In the genomic region with DNA sequence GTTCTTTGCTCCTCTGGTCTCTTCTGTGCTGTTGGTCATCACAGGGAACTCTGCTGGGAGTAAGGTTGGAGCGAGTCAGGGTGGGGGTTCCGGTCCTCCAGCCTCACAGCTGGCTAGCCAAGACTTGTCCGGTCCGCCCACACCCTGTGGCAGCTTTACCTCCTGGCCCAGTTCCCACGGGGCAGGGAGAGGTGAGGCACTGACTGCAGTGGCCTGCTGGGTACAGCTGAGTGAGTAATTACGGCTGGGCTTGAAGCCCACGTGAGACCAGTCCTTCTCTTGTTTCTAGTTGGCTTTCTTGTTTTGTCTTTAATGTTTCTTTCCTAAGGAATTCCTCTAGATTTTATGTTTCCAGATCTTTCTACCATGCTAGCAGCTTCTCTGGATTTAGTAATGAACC, we compare ENCODE assay signal across 7 mouse cellular contexts. TPM values are rescaled to one million over a fixed set of nuclear protein-coding genes. Genes with fewer than 3 reads are reported as not detected.
A peak's percentile ranks its signal among the peaks of the same experiment; 100 is the strongest.
DNase-seq lines count a peak whose midpoint lies in the region; ATAC-seq and TF ChIP-seq lines count a peak whose summit lies in the region.

No protein-coding gene starts in this region.

- peaks cover 26% of the 10 kb centered on the region for H3K4me1 ChIP-seq in E14TG2a.4 (replicated peaks; ENCODE audit: low read depth, low read length)
- H3K4me1 ChIP-seq in forebrain, postnatal 0 days (ENCODE audit: insufficient read depth): peaks cover 5% of the 10 kb centered on the region
- H3K4me1 ChIP-seq in hindbrain, embryonic 16.5 days (ENCODE audit: control insufficient read depth, insufficient read depth, low read depth, low read length): peaks cover 17% of the 10 kb centered on the region

- no peak; the same call in 1 of the 2 replicates for ATAC-seq in forebrain, postnatal 0 days
- peak; percentile 70 for ATAC-seq in hindbrain, embryonic 16.5 days

- no peaks in the 10 kb centered on the region for H3K27me3 ChIP-seq in E14TG2a.4 (ENCODE audit: insufficient read depth, low read length)
- H3K27me3 ChIP-seq in forebrain, postnatal 0 days (ENCODE audit: insufficient read depth, low read length): no peaks in the 10 kb centered on the region
- H3K27me3 ChIP-seq in hindbrain, embryonic 16.5 days (replicated peaks; ENCODE audit: control insufficient read depth, insufficient read depth, low read length): no peaks in the 10 kb centered on the region

- H3K27ac ChIP-seq in forebrain, postnatal 0 days (ENCODE audit: low read depth, low read length): 0 out of 2 replicates have a peak overlapping the region, but pooled peaks have one; percentile 16
- no peak overlapping the region for H3K27ac ChIP-seq in hindbrain, embryonic 16.5 days (ENCODE audit: low read depth, low read length)

- no peak for TF ChIP-seq CTCF in E14TG2a.4 (conservative IDR thresholded peaks at IDR 0.05; ENCODE audit: low read length)
- no peak for TF ChIP-seq CTCF in forebrain, postnatal 0 days (IDR thresholded peaks at IDR 0.05; ENCODE audit: low read depth)

- H3K4me2 ChIP-seq in forebrain, postnatal 0 days (ENCODE audit: low read depth): no peak overlapping the region
- H3K4me2 ChIP-seq in hindbrain, embryonic 16.5 days (ENCODE audit: low read length): no peak overlapping the region

- no peak overlapping the region for H3K9ac ChIP-seq in forebrain, postnatal 0 days
- H3K9ac ChIP-seq in hindbrain, embryonic 16.5 days (ENCODE audit: low read depth, low read length): no peak overlapping the region

- 30% methylated on average over 7 of the region's 7 CpGs for WGBS in forebrain, postnatal 0 days
- WGBS in hindbrain, embryonic 16.5 days: 37% methylated on average over 7 of the region's 7 CpGs

- peak overlapping the region; percentile 41; the same call in 1 of the 2 replicates for H3K4me3 ChIP-seq in E14TG2a.4 (replicated peaks; ENCODE audit: low read length)
- no peak overlapping the region for H3K4me3 ChIP-seq in forebrain, postnatal 0 days (ENCODE audit: low read depth, low read length)
- H3K4me3 ChIP-seq in hindbrain, embryonic 16.5 days (ENCODE audit: low read length): no peak overlapping the region

- peak; percentile 81 for DNase-seq in adrenal gland, postnatal 14 days
- no peak for DNase-seq in forebrain, postnatal 0 days
- peak; percentile 79 for DNase-seq in lung, postnatal 10 days
- peak; percentile 55 to 77 for DNase-seq in urinary bladder, postnatal 4 days (ENCODE audit: low spot score in 2 of 2)
- DNase-seq in layer of hippocampus, adult 11-12 months (ENCODE audit: low spot score): no peak

- peaks cover 8% of the 10 kb centered on the region; the same call in 1 of the 2 replicates for H3K36me3 ChIP-seq in E14TG2a.4 (ENCODE audit: insufficient read depth, low read length)
- H3K36me3 ChIP-seq in forebrain, postnatal 0 days (ENCODE audit: insufficient read depth): no peaks in the 10 kb centered on the region
- no peaks in the 10 kb centered on the region for H3K36me3 ChIP-seq in hindbrain, embryonic 16.5 days (ENCODE audit: control insufficient read depth, insufficient read depth, low read length)

- H3K9me3 ChIP-seq in E14TG2a.4 (ENCODE audit: low read length): no peaks in the 10 kb centered on the region
- no peaks in the 10 kb centered on the region for H3K9me3 ChIP-seq in forebrain, postnatal 0 days (ENCODE audit: low read length)
- no peaks in the 10 kb centered on the region for H3K9me3 ChIP-seq in hindbrain, embryonic 16.5 days (ENCODE audit: control insufficient read depth, low read length)

RNA-seq across cellular contexts. Expression of gene Mink1, which starts 22.8 kb away (rescaled TPM):
- 52.5 and 58.5 TPM in 2 replicates for total RNA-seq in adrenal gland, postnatal 14 days (2021)
- total RNA-seq in forebrain, postnatal 0 days (2014; rRNA removed): 63.5 and 81.2 TPM in 2 replicates
- 9.5 and 15.0 TPM in 2 replicates for polyA plus RNA-seq in forebrain, postnatal 0 days (2015; fragmentation: Nextera tagmentation; extraction: Ambion mirVana)
- 14.4 and 19.1 TPM in 2 replicates for polyA plus RNA-seq in hindbrain, embryonic 16.5 days (2015; fragmentation: Nextera tagmentation; extraction: Ambion mirVana)

RNA-seq across cellular contexts. Expression of gene 4930544D05Rik, which starts 30.2 kb away (rescaled TPM):
- total RNA-seq in adrenal gland, postnatal 14 days (2021): not detected in 2 replicates
- total RNA-seq in forebrain, postnatal 0 days (2014; rRNA removed): 0.31 and 0.48 TPM in 2 replicates
- not detected in 2 replicates for polyA plus RNA-seq in forebrain, postnatal 0 days (2015; fragmentation: Nextera tagmentation; extraction: Ambion mirVana)
- not detected in 2 replicates for polyA plus RNA-seq in hindbrain, embryonic 16.5 days (2015; fragmentation: Nextera tagmentation; extraction: Ambion mirVana)

RNA-seq across cellular contexts. Expression of gene Chrne, which starts 33.6 kb away (rescaled TPM):
- total RNA-seq in adrenal gland, postnatal 14 days (2021): not detected in 2 replicates
- total RNA-seq in forebrain, postnatal 0 days (2014; rRNA removed): 0.92 TPM in 1 of 2 replicates, not detected in the other
- 0.58 and 1.0 TPM in 2 replicates for polyA plus RNA-seq in forebrain, postnatal 0 days (2015; fragmentation: Nextera tagmentation; extraction: Ambion mirVana)
- not detected in 2 replicates for polyA plus RNA-seq in hindbrain, embryonic 16.5 days (2015; fragmentation: Nextera tagmentation; extraction: Ambion mirVana)

RNA-seq across cellular contexts. Expression of gene Pld2, which starts 45.6 kb away (rescaled TPM):
- 8.5 and 10.9 TPM in 2 replicates for total RNA-seq in adrenal gland, postnatal 14 days (2021)
- total RNA-seq in forebrain, postnatal 0 days (2014; rRNA removed): 33.7 and 40.5 TPM in 2 replicates
- polyA plus RNA-seq in forebrain, postnatal 0 days (2015; fragmentation: Nextera tagmentation; extraction: Ambion mirVana): 8.4 and 11.6 TPM in 2 replicates
- 20.6 and 21.4 TPM in 2 replicates for polyA plus RNA-seq in hindbrain, embryonic 16.5 days (2015; fragmentation: Nextera tagmentation; extraction: Ambion mirVana)

RNA-seq across cellular contexts. Expression of gene Gm40193, which starts 52.7 kb away (rescaled TPM):
- total RNA-seq in adrenal gland, postnatal 14 days (2021): not detected in 2 replicates
- total RNA-seq in forebrain, postnatal 0 days (2014; rRNA removed): not detected in 2 replicates
- not detected in 2 replicates for polyA plus RNA-seq in forebrain, postnatal 0 days (2015; fragmentation: Nextera tagmentation; extraction: Ambion mirVana)
- polyA plus RNA-seq in hindbrain, embryonic 16.5 days (2015; fragmentation: Nextera tagmentation; extraction: Ambion mirVana): not detected in 2 replicates

Comparison
In these comparisons a context has a peak if more than half of its experiments do, and no peak if none do; other contexts are left out.
1. DNase-seq: peak in adrenal gland, postnatal 14 days (single experiment), lung, postnatal 10 days (single experiment) and urinary bladder, postnatal 4 days (2 of 2); none in forebrain, postnatal 0 days (single experiment) and layer of hippocampus, adult 11-12 months (single experiment).